Mouse (Mus musculus): ENCODE measurements around the gene Fstl3. TPM values are rescaled to one million over a fixed set of nuclear protein-coding genes. Genes with fewer than 3 reads are reported as not detected.

Gene Fstl3
- 3.3 and 3.4 TPM in 2 replicates for total RNA-seq (2014; rRNA removed)
- polyA plus RNA-seq (2015; fragmentation: Nextera tagmentation; extraction: Ambion mirVana): 3.0 and 3.9 TPM in 2 replicates

DNA sequence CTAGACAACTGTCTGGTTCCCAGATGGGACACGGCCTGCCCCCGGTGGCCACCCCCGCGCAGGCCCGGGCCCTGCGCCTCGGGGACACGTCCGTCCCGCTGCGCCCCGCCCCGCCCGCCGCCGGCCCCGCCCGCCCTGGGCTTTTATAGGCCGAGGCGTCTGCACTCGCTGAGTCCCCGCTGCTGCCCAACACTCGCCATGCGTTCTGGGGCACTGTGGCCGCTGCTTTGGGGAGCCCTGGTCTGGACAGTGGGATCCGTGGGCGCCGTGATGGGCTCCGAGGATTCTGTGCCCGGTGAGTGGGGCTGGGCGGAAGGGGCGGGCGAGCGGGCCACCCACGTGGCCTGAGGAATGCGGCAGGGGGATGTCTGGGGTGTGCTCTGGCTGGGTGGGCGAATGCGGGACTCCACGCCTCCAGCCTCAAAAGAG is at the start of gene Fstl3:
Gene Fstl3 (plus strand): TSS at position 170 of the 429 bp plus-strand sequence.
- Histone ChIP-seq H3K4me2 (ENCODE audit: low read depth, low read length, poor library complexity, severe bottlenecking) (peak within 1 kb of the TSS; percentile 33), H3K4me3 (ENCODE audit: low read depth, low read length) (peak within 1 kb of the TSS; percentile 16), H3K27me3 (ENCODE audit: insufficient read depth, low read length) (peaks cover 12% of the 10 kb centered on the region; the same call in 1 of the 2 replicates), H3K9me3 (ENCODE audit: low read length) (no peaks in the 10 kb centered on the region), H3K4me1 (ENCODE audit: insufficient read depth, low read length) (no peaks in the 10 kb centered on the region; the same call in 1 of the 2 replicates), H3K36me3 (ENCODE audit: insufficient read depth, low read length) (no peaks in the 10 kb centered on the region), H3K27ac (ENCODE audit: low read depth, low read length) (no peak within 1 kb of the TSS), H3K9ac (replicated peaks; ENCODE audit: low read length, poor library complexity, severe bottlenecking) (no peak within 1 kb of the TSS; the same call in 1 of the 2 replicates)
- 2% methylated on average over 39 of the region's 39 CpGs for WGBS
- no peak for TF ChIP-seq CTCF (IDR thresholded peaks at IDR 0.05)
- DNase-seq (ENCODE audit: low spot score): no peak
- ATAC-seq (ENCODE audit: low FRiP score): no peak

DNA sequence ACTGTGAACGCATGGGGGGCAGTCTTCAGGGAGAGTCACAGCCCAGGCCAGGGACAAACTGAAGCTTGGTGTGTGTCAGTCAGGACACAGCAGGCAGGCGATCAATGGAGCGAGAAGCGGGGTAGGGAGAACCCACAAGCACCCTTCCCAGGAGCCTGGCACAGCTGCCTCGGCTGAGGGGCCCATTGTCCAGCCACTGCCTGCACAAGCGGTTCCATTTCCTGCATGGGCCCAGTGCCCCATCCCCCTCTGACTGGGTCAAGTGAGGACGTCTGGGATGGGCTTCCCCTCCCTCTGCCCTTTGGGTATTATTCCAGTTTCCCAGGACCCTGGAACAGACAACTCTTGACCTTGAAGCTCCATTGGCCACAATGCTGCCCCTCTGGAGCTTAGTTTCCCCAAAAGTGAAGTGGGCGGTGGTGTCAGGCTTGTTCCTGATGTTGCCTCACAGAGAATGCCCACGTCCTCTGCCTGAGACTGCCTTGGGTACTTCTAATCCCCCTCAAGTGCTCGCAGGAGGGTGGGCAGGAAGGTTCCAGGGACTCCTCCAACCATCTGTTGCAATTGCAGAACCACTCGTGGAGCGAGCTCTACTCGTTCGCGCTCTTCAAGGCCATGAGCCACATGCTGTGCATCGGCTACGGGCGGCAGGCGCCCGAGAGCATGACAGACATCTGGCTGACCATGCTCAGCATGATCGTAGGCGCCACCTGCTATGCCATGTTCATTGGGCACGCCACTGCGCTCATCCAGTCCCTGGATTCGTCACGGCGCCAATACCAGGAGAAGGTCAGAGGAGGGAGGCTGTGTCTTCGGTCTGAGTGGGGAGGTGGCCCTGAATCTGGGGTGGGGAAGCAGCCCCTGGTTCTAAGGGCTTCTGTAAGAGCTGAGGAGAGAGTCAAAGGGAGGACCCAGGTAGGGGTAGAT is 48.5 kb upstream of the Fstl3 start:
- no peak for TF ChIP-seq CTCF (IDR thresholded peaks at IDR 0.05)
- DNase-seq (ENCODE audit: low spot score) (no peak), ATAC-seq (ENCODE audit: low FRiP score) (no peak)
- no peaks in the 10 kb centered on the region for H3K9me3 ChIP-seq (ENCODE audit: low read length)
- H3K4me2 ChIP-seq (ENCODE audit: low read depth, low read length, poor library complexity, severe bottlenecking): no peak overlapping the region
- H3K27ac ChIP-seq (ENCODE audit: low read depth, low read length): no peak overlapping the region
- no peaks in the 10 kb centered on the region for H3K4me1 ChIP-seq (ENCODE audit: insufficient read depth, low read length)
- peaks cover 22% of the 10 kb centered on the region for H3K36me3 ChIP-seq (ENCODE audit: insufficient read depth, low read length)
- H3K4me3 ChIP-seq (ENCODE audit: low read depth, low read length): no peak overlapping the region
- no peaks in the 10 kb centered on the region for H3K27me3 ChIP-seq (ENCODE audit: insufficient read depth, low read length)
- WGBS: 74% methylated on average over 28 of the region's 28 CpGs
- no peak overlapping the region for H3K9ac ChIP-seq (replicated peaks; ENCODE audit: low read length, poor library complexity, severe bottlenecking)

DNA sequence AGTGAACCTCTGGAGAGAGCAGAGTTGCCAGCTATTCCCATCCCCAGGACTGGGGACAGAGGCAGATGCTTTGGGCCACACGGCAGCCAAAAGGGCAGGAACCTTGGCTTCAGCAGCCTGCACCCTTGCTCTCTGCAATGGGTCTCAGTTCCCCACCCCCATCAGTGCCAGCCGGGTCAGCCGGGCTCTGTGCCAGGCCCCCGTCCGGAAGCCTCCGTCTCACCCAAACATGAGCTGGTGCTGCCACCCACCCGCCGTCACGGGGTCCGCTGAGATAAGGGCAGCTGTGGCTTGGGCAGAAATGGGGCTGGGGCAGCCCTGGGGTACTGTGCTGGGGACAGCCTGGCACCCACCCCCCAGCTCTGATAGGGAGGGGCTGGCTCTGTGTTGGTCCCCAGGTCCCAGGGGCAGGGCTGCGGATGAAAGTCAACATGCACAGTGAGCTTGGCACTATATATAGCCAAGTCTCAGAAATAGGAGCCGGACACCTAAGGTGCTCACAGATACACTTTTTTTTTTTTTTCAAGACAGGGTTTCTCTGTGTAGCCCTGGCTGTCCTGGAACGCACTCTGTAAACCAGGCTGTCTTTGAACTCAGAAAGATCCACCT is 47.6 kb upstream of the Fstl3 start:
- 79% methylated on average over 13 of the region's 13 CpGs for WGBS
- Histone ChIP-seq H3K27me3 (ENCODE audit: insufficient read depth, low read length) (no peaks in the 10 kb centered on the region), H3K27ac (ENCODE audit: low read depth, low read length) (no peak overlapping the region), H3K4me2 (ENCODE audit: low read depth, low read length, poor library complexity, severe bottlenecking) (no peak overlapping the region), H3K36me3 (ENCODE audit: insufficient read depth, low read length) (peaks cover 28% of the 10 kb centered on the region), H3K9ac (replicated peaks; ENCODE audit: low read length, poor library complexity, severe bottlenecking) (no peak overlapping the region), H3K9me3 (ENCODE audit: low read length) (no peaks in the 10 kb centered on the region), H3K4me3 (ENCODE audit: low read depth, low read length) (no peak overlapping the region), H3K4me1 (ENCODE audit: insufficient read depth, low read length) (no peaks in the 10 kb centered on the region)
- DNase-seq (ENCODE audit: low spot score) (no peak), ATAC-seq (ENCODE audit: low FRiP score) (no peak)
- no peak for TF ChIP-seq CTCF (IDR thresholded peaks at IDR 0.05)

DNA sequence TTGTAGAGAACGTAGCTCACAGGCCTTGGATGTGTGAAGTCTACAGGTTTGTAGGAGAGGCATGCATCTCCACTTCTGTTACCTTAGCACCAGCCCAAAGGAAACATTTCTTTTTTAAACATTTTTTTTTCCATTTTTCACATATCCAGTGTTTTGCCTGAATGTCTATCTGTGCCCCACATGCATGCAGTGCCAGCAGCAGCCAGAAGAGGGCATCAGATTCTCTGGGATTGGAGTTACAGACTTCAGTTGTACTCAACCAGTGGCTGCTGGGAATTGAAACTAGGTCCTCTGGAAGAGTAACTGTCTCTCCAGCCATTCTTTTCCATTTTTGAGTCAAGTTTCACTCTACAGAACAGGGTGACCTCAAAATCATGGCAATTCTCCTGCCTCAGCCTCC is 44.6 kb upstream of the Fstl3 start:
- DNase-seq (ENCODE audit: low spot score): no peak
- Histone ChIP-seq H3K36me3 (ENCODE audit: insufficient read depth, low read length) (peaks cover 51% of the 10 kb centered on the region), H3K27ac (ENCODE audit: low read depth, low read length) (no peak overlapping the region), H3K27me3 (ENCODE audit: insufficient read depth, low read length) (no peaks in the 10 kb centered on the region), H3K4me2 (ENCODE audit: low read depth, low read length, poor library complexity, severe bottlenecking) (no peak overlapping the region), H3K9me3 (ENCODE audit: low read length) (no peaks in the 10 kb centered on the region), H3K4me1 (ENCODE audit: insufficient read depth, low read length) (no peaks in the 10 kb centered on the region), H3K9ac (replicated peaks; ENCODE audit: low read length, poor library complexity, severe bottlenecking) (no peak overlapping the region), H3K4me3 (ENCODE audit: low read depth, low read length) (no peak overlapping the region)
- WGBS: 93% methylated on average over 1 of the region's 1 CpGs
- ATAC-seq (ENCODE audit: low FRiP score): no peak
- TF ChIP-seq CTCF (IDR thresholded peaks at IDR 0.05): peak; percentile 64

DNA sequence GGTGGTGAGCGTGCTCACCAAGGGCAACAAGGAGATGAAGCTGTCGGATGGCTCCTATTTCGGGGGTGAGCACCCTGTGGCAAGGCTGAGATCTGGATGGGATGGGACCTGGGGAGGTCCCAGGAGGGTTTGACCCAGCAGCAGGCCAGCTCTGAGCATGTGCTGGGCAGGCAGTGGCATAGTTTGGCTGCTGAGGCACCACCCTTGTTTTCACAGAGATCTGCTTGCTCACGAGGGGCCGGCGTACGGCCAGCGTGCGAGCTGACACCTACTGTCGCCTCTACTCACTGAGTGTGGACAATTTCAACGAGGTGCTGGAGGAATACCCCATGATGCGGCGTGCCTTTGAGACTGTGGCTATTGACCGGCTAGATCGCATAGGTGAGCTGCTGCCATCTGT is 43.2 kb upstream of the Fstl3 start:
- Histone ChIP-seq H3K27ac (ENCODE audit: low read depth, low read length) (no peak overlapping the region), H3K4me2 (ENCODE audit: low read depth, low read length, poor library complexity, severe bottlenecking) (no peak overlapping the region), H3K9ac (replicated peaks; ENCODE audit: low read length, poor library complexity, severe bottlenecking) (no peak overlapping the region), H3K4me3 (ENCODE audit: low read depth, low read length) (no peak overlapping the region), H3K27me3 (ENCODE audit: insufficient read depth, low read length) (no peaks in the 10 kb centered on the region), H3K9me3 (ENCODE audit: low read length) (peaks cover 2% of the 10 kb centered on the region), H3K36me3 (ENCODE audit: insufficient read depth, low read length) (peaks cover 63% of the 10 kb centered on the region), H3K4me1 (ENCODE audit: insufficient read depth, low read length) (no peaks in the 10 kb centered on the region)
- WGBS: 95% methylated on average over 15 of the region's 15 CpGs
- TF ChIP-seq CTCF (IDR thresholded peaks at IDR 0.05): no peak
- ATAC-seq (ENCODE audit: low FRiP score) (no peak), DNase-seq (ENCODE audit: low spot score) (no peak)

DNA sequence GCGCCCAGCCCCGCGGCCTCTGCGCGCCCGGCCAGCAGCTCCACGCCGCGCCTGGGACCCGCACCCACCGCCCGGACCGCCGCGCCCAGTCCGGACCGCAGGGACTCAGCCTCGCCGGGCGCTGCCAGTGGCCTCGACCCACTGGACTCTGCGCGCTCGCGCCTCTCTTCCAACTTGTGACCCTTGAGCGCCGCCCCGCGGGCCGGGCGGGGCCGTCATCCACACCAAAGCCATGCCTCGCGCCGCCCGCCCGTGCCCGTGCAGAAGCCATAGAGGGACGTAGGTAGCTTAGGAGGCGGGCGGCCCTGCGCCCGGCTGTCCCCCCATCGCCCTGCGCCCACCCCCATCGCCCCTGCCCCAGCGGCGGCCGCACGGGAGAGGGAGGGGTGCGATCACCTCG is 41.7 kb upstream of the Fstl3 start:
- DNase-seq (ENCODE audit: low spot score): no peak
- peaks cover 17% of the 10 kb centered on the region for H3K9me3 ChIP-seq (ENCODE audit: low read length)
- H3K4me3 ChIP-seq (ENCODE audit: low read depth, low read length): no peak overlapping the region
- no peak for ATAC-seq (ENCODE audit: low FRiP score)
- H3K4me1 ChIP-seq (ENCODE audit: insufficient read depth, low read length): no peaks in the 10 kb centered on the region
- no peak overlapping the region for H3K4me2 ChIP-seq (ENCODE audit: low read depth, low read length, poor library complexity, severe bottlenecking)
- TF ChIP-seq CTCF (IDR thresholded peaks at IDR 0.05): no peak
- H3K9ac ChIP-seq (replicated peaks; ENCODE audit: low read length, poor library complexity, severe bottlenecking): no peak overlapping the region
- peaks cover 78% of the 10 kb centered on the region for H3K36me3 ChIP-seq (ENCODE audit: insufficient read depth, low read length)
- no peak overlapping the region for H3K27ac ChIP-seq (ENCODE audit: low read depth, low read length)
- no peaks in the 10 kb centered on the region for H3K27me3 ChIP-seq (ENCODE audit: insufficient read depth, low read length)
- WGBS: 47% methylated on average over 49 of the region's 52 CpGs
